Mouse (Mus musculus) layer of hippocampus, postnatal 36 days (tissue): ENCODE measurements at regions not wholly inside any gene's neighbourhood (a gene's known extent, or its start where the extent isn't known, plus 50 kb on each side); places are given as distances from the start of the nearest gene placed in this dataset.

Experiments used
- DNase-seq, 2 experiments: peaks; one replicate each; pipeline ENCODE4 v3.0.0; 2022

DNA sequence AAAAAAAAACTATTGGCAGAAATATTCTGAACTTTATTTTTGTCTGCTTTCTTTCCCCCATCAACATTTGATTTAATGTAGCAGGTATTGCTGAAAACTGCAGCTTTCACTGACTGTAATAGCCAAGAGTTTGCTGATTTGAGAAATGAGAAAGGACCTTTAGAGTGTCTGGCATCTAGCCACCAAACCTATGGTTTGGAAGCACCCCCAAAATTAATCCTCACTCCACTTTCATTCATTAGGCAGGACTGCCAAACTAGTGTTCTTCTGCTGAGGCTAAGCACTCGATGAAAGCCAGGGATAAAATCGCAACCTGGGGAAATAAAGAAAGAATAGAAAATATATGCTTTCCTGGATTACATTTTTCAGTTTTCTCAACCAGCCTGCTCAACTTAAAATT, 320.4 kb downstream of the Atp6ap1l start:
- no peak for DNase-seq

DNA sequence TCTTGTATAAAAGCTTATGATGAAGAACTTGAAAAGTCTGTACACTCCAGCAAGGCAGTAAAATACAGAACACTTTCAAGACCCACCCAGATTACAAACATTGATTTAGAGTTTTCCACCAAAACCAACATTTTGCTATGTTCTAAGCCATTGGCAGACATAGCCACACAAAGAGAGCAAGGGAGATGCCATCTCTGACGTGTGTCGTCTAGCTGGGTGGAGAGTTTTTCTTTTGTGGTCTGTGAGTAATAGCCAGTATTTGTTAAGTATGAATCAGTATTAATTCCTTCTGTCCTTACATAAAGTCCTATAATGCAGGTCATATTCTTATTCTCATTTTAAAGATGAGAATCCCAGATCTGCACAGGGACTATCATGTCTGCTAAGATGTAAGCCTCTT, 329.8 kb downstream of the Atp6ap1l start:
- no peak for DNase-seq

DNA sequence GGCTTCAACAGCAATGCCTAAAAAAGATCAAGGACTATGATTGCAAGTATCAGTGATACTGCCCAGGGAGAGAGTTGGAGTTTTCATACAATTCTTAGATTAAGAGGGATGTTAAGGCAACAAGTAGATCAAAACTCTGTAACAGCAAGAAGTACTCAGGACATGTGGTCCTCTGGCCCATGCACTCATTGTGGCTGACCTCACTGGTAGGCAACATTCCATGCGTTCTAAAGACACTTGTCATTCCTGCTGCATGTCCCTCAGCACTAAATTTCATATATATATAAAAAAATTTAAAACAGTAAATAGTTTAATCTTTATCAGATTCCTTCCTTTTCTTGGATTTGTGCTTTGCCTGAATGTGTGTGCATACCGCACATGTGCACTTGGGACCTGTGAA, 332.6 kb downstream of the Atp6ap1l start:
- DNase-seq = no peak

DNA sequence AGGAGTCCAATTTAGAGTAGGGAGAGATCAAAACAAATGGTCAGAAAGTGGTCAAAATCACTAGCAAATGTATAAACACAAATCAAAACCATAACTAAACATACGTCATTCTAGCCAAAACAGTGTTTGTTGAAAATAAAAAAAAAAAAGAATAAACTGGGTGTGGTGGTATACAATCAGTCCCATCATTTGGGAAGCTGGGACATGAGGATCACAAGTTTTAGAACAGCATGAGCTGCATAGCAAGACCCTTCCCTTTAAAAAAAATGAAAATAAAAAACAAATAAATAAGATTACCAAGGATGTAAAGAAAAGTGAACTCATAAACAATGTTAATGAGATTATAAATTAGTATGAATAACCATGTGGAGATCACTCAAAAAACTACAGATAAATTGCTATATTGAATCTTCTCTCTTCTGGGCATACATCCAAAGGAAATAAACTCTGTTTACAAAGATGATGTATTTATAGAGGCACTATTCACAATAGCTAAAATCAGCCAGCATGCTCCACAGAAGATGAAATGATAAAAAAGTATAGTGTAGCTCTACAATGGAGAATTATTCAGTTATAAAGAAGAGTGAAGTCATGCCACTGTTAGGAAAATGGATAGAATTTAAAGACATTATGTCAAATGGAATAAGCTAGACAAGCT, 341.8 kb downstream of the Atp6ap1l start:
- DNase-seq = no peak

DNA sequence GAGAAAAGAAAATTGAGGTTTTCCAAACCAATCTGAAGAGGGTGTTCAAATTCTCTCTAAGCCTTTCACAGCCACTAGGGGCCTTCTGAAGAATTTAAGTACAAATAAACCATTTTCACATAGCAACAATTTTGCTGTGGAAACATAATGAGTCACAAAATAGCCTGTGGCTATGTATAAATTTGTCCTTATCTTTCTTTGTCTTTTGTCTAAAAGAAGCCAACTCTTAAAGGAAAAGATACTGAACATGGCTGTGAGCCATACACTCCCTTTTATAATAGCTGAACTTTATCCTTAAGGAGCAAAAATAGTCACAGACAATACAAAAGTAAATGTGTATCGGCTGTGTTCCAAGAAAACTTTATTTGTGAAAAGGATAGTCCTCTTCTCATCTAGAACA, 345.1 kb downstream of the Atp6ap1l start:
- no peak for DNase-seq

DNA sequence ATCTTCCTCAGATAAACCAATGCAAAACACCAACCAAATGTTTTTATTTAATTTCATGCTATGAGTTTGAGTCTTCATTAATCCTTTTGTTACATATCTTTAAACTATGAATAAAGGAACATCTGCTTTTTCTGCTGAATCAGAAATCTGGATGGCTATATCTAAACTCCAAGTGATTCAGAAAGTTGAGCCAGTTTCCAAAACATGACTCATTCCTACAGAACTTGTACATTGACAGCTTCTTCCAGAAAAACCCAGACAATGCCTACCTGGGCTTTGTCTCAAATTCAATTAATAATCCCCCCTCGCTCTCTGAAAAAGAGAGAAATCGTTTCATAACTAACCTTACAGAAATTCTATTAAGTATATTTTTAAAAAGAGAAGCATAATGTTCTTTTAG, 345.7 kb downstream of the Atp6ap1l start:
- DNase-seq = no peak

DNA sequence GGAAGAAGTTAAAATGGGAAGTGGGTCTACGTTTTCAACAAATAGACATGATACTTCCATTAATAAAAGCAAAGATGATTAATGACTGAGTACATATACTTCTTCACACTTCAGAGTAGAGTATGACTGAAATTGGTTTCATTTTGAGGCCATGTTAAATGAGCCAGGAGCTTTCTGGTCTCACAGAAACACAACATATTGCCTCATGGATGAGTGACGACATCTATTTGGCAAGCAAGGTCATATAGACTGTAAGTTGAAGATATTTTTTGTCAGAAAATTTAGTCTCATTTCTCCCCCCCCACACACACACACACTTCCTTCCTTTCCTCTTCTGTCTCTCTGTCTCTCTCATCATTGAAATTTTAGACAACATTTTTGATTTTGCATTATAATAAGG, 354.0 kb downstream of the Atp6ap1l start:
- no peak for DNase-seq

DNA sequence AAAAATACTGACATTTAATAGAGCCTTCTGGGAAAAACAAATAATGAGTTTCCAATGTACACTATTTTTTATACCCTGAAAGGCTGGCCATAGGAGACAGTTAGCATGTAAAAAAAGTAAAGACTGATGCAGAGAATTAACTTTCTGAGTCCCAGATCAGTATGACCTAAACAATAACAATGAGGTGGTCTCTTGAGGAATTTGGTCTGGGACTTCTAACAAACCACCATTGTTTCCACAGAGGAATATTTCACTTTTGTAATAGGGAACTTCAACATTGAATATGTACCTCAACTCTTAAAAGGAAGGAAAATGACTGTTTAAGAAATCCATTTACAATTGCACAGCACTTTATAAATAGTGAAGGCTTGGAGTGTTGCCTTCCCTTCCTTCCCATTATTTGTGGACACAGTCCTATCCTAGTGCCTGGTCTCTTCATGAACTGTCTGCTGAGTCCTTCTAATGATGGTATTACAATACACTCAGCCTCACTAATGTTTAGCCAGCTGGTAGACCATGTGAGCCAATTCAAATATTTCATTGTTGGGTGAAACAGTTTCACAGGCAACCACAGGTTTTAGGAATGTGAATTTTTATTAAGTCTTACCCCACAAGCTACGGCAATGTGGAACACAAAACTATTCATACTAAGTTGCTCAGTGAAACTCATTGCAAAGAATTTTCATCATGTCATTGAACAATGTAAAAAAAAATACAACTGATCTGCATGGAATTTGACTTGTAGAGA, 358.7 kb downstream of the Atp6ap1l start:
- DNase-seq = no peak

DNA sequence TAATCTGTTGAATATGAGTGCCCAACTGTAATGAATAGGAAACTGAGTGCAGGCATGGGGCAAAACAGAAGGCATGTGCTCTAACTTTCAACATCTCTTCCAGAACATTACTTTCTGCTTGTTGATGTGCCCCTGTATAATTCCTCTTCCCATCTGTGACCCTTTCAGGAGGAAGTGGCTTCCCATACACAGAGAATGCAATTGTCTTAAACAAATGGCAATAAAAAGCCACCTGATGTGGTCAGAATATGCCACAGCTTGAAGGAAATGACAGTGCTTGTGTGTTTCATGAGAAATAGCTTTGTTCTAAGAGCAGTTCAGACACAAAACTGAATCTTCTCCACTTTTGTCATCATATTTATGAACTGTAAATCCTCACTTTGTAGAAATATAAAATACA, 359.3 kb downstream of the Atp6ap1l start:
- no peak for DNase-seq

DNA sequence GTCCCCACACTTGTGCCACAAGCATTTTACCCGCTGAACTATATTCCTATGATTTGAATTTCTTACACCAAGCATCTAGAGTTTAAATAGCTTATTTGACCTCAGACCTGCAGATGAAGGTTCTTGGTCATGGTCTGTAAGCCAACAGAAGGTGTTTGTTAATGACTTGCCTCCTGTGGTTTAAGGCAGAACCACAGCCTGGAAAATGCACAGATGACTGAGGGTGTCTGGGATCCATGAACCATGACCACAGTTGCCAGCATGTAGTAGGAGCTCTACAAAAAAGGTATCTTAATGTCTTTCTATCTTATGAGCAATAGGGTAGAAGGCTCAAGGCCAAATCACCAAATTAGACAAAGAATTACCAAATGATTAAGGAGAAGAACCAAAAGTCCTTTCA, 367.6 kb downstream of the Atp6ap1l start:
- DNase-seq = no peak

DNA sequence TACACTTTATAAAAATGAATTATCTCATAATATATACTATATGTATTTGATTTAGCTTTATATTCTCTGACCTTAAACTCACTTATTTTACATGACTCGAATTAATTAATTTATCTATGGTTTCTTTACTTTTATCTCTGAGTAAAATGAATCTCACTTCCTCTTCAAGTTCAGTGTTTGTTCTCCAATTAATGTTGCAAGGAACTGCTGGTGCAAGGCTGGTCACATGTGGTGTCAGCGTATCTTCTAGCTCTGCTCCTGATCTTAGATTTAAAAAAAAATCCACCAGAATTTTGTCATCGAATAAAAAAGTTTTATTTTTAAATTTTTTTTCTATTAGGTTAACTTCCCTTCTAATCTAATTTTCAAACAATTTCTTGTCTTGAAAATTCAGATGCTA, 378.2 kb downstream of the Atp6ap1l start:
- no peak for DNase-seq

DNA sequence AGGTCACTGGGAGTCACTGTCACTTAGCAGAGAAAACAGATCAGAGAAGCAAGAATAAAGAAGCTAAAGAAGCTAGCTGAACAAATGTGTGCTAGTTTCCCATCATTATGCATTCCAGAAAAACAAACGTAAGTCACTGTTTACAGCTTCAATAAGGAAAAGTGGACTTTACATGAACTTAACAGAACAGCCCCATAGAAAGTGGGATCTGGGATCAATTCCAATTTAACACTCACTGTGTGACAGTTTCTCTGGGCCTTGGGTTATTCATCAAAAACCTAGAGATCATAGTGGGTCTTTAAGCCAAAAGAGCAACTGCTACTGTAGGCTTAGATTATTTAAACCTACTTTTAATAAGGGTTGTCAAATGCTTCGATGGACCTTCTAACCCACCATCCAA, 379.4 kb downstream of the Atp6ap1l start:
- DNase-seq = no peak

DNA sequence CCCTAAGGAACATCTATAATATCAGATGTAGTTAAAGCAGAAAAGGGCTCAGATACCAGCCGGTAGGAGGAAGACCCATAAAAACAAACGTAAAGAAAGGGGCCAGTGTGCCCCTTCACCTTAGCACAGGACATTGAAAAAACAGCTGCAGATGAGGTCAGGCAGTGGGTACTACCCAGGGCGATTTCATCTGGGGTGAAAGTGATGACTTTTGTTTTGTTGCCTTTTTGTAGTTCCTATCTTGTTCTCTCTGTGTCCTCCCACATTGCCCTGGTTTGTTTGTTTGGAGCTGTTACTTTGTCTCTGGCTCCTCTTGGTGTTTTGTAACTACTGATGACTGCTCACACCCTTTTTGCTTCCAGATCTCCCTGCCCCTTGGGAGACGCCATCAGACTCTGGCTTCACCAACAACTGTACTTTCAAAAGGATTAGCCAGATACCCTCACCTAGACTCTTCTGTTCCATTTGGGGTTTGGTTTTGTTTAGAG, 383.4 kb downstream of the Atp6ap1l start:
- no peak for DNase-seq

DNA sequence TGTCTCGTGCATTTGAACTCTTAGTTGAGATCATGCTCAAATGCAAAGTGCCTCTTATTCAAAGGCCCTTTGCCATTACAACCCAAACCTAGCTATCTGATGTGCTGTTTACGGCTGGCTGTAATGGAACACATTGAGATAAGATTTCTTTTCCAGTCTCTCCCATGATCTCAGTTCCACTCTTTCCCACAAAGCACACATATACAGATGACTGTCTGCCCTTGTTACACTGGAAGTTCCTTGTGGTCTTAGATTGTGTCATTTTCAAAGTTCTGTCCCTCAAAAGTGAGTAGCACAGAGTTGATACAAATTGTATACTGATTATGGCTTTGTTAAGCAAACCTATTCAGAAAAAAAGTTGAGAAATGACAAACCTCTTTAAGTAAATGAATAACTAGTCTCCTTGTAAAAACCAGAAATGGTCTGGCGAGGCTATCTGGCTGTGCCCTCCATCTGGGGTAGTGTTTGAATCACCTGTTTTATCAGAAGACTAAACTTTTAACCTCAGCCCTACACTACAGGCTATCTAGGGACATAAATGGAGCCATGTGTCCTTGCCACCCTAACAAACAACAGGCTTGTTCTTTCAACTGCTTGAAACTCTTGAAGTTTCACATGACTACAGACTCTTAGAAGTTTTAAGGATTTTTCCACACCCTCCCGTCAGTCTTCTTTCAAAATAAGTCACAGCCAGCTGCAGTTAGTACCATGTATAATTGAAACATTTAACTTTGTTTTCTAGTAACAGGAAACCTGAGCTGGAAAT, 384.0 kb downstream of the Atp6ap1l start:
- no peak for DNase-seq

DNA sequence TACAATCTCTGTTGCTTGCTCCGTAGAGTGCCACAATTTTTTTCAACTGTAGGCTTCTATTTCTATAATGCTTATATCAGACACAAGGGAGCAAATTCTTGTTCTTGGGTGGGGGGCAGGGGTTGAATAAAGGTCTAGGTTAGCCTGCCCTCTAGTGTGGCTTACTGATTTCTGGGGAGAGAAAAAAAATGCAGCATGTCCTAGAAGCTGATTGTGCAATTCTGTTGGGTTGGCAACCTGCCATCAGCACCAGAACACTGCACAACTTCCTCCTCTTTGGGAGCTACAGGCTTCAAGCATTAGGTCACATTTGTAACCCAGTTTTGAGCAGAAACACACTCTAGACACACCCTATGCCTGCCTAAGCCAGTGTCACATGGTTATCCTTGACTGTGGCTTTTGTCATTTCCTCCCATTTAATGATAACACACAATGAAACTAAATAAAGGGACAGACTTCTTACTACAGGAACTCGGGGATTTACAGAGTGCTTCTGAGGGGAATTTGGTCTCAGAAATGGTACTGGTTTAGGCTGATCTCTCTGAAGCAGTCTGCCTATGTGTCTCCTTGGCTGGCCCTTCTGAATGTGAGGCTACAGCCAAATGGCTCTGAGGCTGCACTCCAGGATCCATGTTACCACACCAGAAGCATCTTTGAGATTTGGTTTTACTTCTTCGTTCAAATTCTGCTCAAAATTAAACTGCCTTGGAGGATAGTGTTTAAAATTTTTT, 389.2 kb downstream of the Atp6ap1l start:
- DNase-seq = peak; percentile 51

DNA sequence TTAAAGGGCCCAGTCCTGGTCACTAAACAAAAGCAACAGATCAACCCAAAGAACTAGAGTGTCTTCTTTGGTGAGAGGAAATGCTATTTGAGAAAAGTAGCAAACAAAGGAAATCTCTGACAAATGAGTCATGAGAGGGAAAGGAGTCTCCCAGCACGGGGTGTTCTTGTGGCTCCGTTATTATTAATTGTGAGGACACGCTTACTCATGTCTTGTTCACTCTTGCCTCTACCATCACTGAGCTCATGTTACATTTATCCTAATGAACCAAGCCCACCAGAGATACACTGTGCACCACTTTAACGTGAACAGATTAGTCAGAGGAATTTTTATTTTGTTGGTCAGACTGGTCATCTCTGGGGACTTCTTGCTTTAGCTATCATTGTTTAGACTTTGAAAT, 391.3 kb downstream of the Atp6ap1l start:
- DNase-seq = no peak

DNA sequence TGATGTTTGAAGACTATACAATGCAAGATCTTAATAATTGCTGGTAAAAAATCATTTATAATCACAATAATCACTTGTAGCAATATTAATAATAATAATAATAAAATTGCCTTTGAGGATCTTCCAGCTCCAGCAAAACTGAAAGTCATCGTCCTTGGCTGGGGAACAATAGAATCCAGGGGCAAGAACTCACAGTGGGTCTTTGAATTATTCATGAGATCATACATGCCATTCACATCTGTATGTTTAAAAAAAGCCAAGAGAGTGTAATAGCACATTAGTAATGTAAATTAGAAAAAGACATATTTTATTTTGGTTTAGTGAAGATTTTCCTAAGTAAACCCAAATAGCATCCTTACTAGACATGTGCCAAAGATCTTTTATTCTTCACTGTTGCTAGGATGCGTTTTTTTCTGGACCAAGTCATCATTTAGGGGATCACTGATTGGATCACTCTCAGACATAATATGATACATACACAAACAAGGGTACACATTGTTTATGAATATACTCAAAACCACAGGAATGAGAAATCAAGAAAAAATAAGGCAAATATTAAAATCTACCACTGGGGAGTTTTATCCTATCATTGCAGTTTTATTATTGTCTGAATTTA, 392.3 kb downstream of the Atp6ap1l start:
- no peak for DNase-seq

DNA sequence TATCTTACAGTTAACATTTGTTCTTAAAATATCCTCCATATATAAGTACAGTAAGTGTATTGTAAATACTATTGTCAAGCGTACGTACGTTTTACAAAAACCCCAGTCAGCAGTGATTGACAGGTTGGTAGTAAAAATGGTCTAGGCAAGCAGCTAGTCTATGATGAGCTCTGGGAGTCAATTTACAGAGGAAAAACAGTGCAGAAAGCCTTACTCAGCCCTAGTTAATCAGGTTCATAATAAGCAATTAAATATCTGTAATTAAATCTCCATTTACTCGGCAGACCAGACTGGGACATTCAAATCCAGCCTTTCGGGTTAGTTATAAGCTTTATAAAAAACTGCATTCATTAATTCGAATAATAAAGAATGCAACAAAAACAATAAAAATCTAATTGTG, 394.7 kb downstream of the Atp6ap1l start:
- no peak for DNase-seq

DNA sequence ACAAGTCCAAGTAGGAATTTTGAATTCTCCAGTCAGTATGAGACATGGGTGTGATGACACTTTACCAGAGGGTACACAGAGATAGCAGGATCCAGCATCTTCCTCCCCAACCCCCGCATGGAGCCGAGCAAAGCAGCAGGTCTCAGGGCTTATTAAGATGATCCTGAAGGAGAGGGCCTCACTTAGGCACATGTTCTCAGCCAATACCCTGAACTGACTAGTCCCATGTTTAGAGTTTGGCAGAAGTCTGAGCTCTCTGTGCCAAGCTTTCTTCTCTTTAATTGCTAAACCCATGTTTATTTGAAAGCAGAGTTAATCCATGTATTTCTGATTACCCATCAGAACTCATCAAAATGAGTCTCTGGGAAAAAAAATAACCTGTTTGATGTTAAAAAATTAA, 402.0 kb downstream of the Atp6ap1l start:
- no peak for DNase-seq

DNA sequence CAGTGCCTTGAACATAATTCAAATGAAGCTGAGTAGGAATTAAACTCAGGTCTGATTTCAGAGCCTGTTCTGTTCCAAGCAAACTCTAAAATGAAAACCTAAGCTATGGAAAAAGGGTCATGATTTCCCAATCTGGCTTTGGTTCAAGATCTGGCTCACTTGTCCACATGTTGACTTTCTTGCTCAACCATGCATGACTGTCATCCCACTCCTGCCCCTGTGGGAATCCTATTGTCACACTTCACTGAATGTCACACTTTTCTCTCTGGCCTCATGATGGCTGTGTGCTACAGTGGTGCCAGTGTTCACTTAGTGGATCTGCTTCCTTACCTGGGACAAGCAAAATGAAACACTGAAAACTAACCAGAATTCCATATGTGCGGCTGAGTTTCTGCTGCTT, 403.0 kb downstream of the Atp6ap1l start:
- no peak for DNase-seq

DNA sequence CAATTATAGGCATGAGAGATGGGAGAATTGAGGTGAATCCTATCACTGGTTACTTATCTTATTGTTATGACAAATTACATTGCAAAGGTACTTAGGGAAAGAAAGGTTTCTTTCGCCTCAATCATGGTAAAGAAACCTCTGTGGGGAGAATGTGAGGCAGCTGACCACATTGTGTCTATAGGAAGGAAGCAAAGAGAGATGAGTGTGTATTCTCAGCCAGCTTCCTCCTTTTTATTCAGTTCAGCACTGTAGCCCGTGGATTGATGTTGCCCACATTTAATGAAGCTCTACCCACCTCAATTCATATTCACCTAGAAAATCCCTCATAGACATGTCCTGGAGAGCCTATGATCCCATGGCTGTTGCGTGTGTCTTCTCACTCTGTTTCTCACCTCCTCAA, 406.2 kb downstream of the Atp6ap1l start:
- DNase-seq = no peak

DNA sequence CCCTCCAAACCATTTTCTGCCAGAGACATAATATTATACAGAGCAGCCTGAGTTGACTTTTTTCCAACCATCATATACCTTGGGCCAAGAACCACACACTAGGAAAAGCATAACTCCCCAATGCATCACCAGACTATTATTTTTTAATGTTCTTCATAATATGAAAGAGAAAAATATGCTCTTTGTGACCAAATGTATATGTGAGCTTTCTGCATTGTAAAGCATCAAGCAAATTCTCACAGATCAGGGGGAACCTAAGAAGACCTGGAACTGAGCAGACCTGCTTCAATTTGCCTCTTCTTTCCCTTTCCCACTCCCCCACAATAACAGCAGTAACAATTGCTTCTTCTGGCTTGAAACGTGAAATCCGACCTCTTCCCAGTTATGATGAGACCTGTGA, 407.6 kb downstream of the Atp6ap1l start:
- no peak for DNase-seq
